Mouse (Mus musculus) hindbrain, embryonic 12.5 days (tissue): ENCODE results near the gene Cadm1. TPM values are rescaled to one million over a fixed set of nuclear protein-coding genes. Genes with fewer than 3 reads are reported as not detected.

Experiments used
- ATAC-seq: fragments of 200-750 bp; cut with Nextera tagmentation; 2 replicates; pipeline ENCODE4 v1.8.0; 2017; ENCODE audit warnings: moderate TSS enrichment; ENCODE audit not compliant: low FRiP score
- H3K27ac ChIP-seq: fragments of 300-500 bp; sonication (generic); 2 replicates; pipeline ENCODE4 v1.5.1; 2016; ENCODE audit warnings: mild to moderate bottlenecking
- H3K27me3 ChIP-seq: fragments of 300-500 bp; sonication (generic); 2 replicates; pipeline ENCODE4 v1.6.1; 2016; ENCODE audit warnings: mild to moderate bottlenecking
- H3K36me3 ChIP-seq: fragments of 300-500 bp; sonication (generic); 2 replicates; pipeline ENCODE4 v1.6.1; 2016; ENCODE audit warnings: mild to moderate bottlenecking
- H3K4me1 ChIP-seq: fragments of 300-500 bp; sonication (generic); 2 replicates; pipeline ENCODE4 v1.6.1; 2016
- H3K4me2 ChIP-seq: fragments of 300-500 bp; sonication (generic); replicated peaks from 2 replicates; pipeline ENCODE4 v1.6.1; 2016; ENCODE audit warnings: mild to moderate bottlenecking
- H3K4me3 ChIP-seq: fragments of 300-500 bp; sonication (generic); 2 replicates; pipeline ENCODE4 v1.5.1; 2016; ENCODE audit warnings: mild to moderate bottlenecking
- H3K9ac ChIP-seq: fragments of 300-500 bp; sonication (generic); 2 replicates; pipeline ENCODE4 v1.6.1; 2016; ENCODE audit warnings: mild to moderate bottlenecking, moderate library complexity
- H3K9me3 ChIP-seq: fragments of 300-500 bp; sonication (generic); replicated peaks from 2 replicates; pipeline ENCODE4 v1.6.1; 2016; ENCODE audit warnings: mild to moderate bottlenecking
- WGBS: fragments of 180-500 bp; shearing (Covaris S2); methylation state at CpG from one replicate; pipeline ENCODE4 v1.1.7; 2016; 5-methylcytosine and 5-hydroxymethylcytosine counted together
- polyA plus RNA-seq: library from polyadenylated mRNA; unstranded; fragments of >200 nt; fragmentation: Nextera tagmentation; extraction: Ambion mirVana; gene quantifications from 2 replicates; pipeline ENCODE4 v1.2.1, GENCODE M21; 2016

The Cadm1 gene
- polyA plus RNA-seq, 1 experiment from 2014 or later: 120 TPM

GRCm38 (mm10) chr9:47733780-47734451, 203.9 kb downstream of the Cadm1 start:
- no peak overlapping the region for H3K4me3 ChIP-seq
- no peak overlapping the region for H3K4me2 ChIP-seq
- peaks cover 21% of the 10 kb centered on the region for H3K4me1 ChIP-seq
- no peaks in the 10 kb centered on the region for H3K9me3 ChIP-seq
- H3K27me3 ChIP-seq: no peaks in the 10 kb centered on the region
- H3K9ac ChIP-seq: no peak overlapping the region
- no peaks in the 10 kb centered on the region for H3K36me3 ChIP-seq
- ATAC-seq: no peak
- 82% methylated on average over 13 of the region's 13 CpGs for WGBS
- no peak overlapping the region for H3K27ac ChIP-seq

DNA sequence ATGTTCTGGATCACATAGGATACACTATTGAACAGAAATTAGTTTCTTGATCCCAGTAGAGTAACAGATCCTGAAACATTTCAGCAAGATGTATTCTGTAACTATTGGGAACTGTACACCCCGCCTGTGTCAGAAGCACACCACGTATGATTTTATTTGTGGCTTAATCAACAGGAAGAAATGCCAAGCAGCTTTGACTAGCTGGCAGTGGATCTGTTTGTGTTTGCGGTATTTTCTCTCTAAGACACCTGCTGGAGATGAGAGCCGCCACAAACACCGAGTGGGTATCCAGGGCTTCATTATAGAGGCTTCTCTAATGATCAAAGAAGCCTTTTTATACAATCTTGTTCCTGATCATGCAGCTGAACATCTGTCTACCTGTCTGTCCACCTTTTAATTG, 204.9 kb downstream of the Cadm1 start:
- ATAC-seq: no peak

DNA sequence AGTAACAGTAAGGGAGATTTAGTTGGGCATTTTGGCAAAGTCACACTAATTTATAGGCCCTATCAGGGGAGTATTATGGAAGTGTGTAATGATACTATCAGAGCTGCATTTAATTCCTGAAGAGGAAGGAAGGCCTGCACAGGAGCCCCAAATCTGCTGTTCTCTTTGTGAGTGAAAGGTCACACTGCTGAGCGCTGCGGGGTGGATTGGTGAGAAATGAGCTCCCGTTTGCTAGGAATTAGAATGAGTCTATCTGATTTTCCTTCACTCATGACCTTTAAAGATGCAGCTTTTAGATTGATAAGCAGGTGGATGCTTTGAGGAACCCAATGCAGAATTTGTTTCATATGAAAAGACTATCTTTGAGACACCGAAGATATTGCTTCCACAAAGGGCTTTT, 208.8 kb downstream of the Cadm1 start:
- Histone ChIP-seq H3K4me2 (no peak overlapping the region), H3K27ac (peak overlapping the region; percentile 57; the same call in 1 of the 2 replicates), H3K4me1 (peaks cover 27% of the 10 kb centered on the region), H3K4me3 (no peak overlapping the region), H3K9ac (no peak overlapping the region), H3K9me3 (no peaks in the 10 kb centered on the region), H3K36me3 (no peaks in the 10 kb centered on the region), H3K27me3 (no peaks in the 10 kb centered on the region)
- ATAC-seq: no peak
- WGBS: 40% methylated on average over 4 of the region's 4 CpGs

More for the DNA sequence above, 204.9 kb downstream of the Cadm1 start:
- Histone ChIP-seq H3K4me1 (peaks cover 28% of the 10 kb centered on the region), H3K9me3 (no peaks in the 10 kb centered on the region), H3K4me3 (no peak overlapping the region), H3K9ac (no peak overlapping the region), H3K36me3 (no peaks in the 10 kb centered on the region), H3K4me2 (no peak overlapping the region), H3K27ac (no peak overlapping the region), H3K27me3 (no peaks in the 10 kb centered on the region)
- 89% methylated on average over 5 of the region's 5 CpGs for WGBS

- ATAC-seq: peak; percentile 73
- Histone ChIP-seq H3K9me3 (no peaks in the 10 kb centered on the region), H3K36me3 (no peaks in the 10 kb centered on the region), H3K4me2 (no peak overlapping the region), H3K27me3 (no peaks in the 10 kb centered on the region), H3K27ac (peak overlapping the region; percentile 57; the same call in 1 of the 2 replicates), H3K9ac (peak overlapping the region; percentile 18; the same call in 1 of the 2 replicates), H3K4me3 (no peak overlapping the region), H3K4me1 (peaks cover 28% of the 10 kb centered on the region)
- 15% methylated on average over 7 of the region's 7 CpGs for WGBS
These were observed 209.3 kb downstream of the Cadm1 start for GRCm38 (mm10) chr9:47739276-47739675.

GRCm38 (mm10) chr9:47741751-47742150, 211.8 kb downstream of the Cadm1 start:
- H3K36me3 ChIP-seq: no peaks in the 10 kb centered on the region
- no peak overlapping the region for H3K9ac ChIP-seq
- no peak overlapping the region for H3K4me3 ChIP-seq
- WGBS: 96% methylated on average over 3 of the region's 3 CpGs
- peaks cover 26% of the 10 kb centered on the region for H3K4me1 ChIP-seq
- no peaks in the 10 kb centered on the region for H3K9me3 ChIP-seq
- no peak overlapping the region for H3K4me2 ChIP-seq
- ATAC-seq: no peak
- H3K27ac ChIP-seq: no peak overlapping the region
- H3K27me3 ChIP-seq: no peaks in the 10 kb centered on the region

GRCm38 (mm10) chr9:47744916-47745315, 214.9 kb downstream of the Cadm1 start:
- Histone ChIP-seq H3K36me3 (no peaks in the 10 kb centered on the region), H3K9me3 (no peaks in the 10 kb centered on the region), H3K27ac (no peak overlapping the region), H3K4me1 (peaks cover 15% of the 10 kb centered on the region), H3K27me3 (no peaks in the 10 kb centered on the region), H3K9ac (no peak overlapping the region), H3K4me2 (no peak overlapping the region), H3K4me3 (no peak overlapping the region)
- WGBS: 62% methylated on average over 3 of the region's 3 CpGs
- no peak for ATAC-seq

DNA sequence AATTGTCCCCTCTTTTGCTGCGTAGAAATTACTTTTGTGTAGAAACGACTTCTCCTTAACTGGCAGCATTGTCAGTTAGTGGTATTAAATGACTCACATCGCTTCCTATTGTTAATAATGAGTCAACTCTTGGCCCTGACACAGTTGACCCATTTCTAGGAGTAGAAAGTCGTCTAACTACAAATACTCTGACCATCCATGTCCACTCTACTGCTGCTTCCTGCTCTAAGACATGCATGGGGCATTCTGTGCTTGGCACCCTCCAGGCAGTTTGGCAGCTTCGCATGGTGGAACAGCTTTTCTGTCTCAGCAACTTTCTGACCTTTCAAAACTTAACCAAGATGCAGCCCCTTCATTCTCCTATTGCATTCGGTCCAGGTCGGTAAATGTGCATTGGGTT, 215.7 kb downstream of the Cadm1 start:
- Histone ChIP-seq H3K9ac (no peak overlapping the region), H3K36me3 (no peaks in the 10 kb centered on the region), H3K9me3 (no peaks in the 10 kb centered on the region), H3K4me1 (peaks cover 15% of the 10 kb centered on the region), H3K27ac (no peak overlapping the region), H3K27me3 (no peaks in the 10 kb centered on the region), H3K4me3 (no peak overlapping the region), H3K4me2 (no peak overlapping the region)
- ATAC-seq: no peak
- 74% methylated on average over 7 of the region's 7 CpGs for WGBS

GRCm38 (mm10) chr9:47749160-47749559, 219.2 kb downstream of the Cadm1 start:
- no peak for ATAC-seq
- Histone ChIP-seq H3K4me1 (peaks cover 32% of the 10 kb centered on the region), H3K36me3 (no peaks in the 10 kb centered on the region), H3K4me2 (no peak overlapping the region), H3K9ac (no peak overlapping the region), H3K27me3 (no peaks in the 10 kb centered on the region), H3K9me3 (no peaks in the 10 kb centered on the region), H3K27ac (no peak overlapping the region), H3K4me3 (no peak overlapping the region)
- 77% methylated on average over 5 of the region's 5 CpGs for WGBS

DNA sequence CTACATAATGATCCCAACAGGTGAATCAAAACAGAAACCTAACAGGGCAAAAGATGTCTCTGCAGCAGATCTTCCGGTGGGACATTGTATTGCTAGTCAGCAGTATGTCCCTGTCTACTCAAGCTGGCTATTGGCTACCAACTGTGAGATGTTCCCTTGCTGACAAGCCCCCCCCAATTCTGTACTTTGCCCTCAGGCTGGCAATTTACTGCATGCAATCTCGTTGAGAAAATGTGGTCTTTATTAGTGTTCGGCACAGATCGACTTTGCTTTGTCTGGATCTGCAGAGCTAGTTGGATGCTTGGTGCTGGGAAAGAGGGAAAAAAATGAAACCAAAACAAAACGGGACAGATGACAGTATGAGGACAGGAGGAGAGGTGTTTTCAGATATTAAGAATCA, 222.5 kb downstream of the Cadm1 start:
- Histone ChIP-seq H3K4me2 (no peak overlapping the region), H3K27ac (peak overlapping the region; percentile 48), H3K4me1 (peaks cover 45% of the 10 kb centered on the region), H3K36me3 (no peaks in the 10 kb centered on the region), H3K27me3 (no peaks in the 10 kb centered on the region), H3K4me3 (no peak overlapping the region), H3K9me3 (no peaks in the 10 kb centered on the region), H3K9ac (no peak overlapping the region)
- no peak for ATAC-seq
- WGBS: 53% methylated on average over 5 of the region's 5 CpGs

DNA sequence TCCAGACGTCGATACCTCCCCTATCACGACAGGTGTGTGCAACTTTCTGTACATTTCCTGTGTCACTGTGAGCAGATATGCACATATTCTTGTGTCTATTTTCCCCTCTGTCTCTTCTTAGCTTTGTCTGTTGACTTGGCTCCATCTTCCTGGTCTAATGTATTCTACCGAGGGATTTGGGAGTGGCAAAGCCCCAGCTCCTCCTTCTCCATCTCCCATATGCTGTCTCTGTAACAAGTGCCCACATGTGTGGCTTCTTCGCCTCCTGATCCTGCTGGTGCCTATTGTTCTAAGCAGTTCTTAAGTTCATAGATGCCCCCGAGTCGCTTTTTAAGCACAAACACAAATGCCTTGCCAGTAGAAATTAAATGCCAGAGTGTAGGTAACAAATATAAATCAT, 223.2 kb downstream of the Cadm1 start:
- ATAC-seq: no peak
- 0 out of 2 replicates have a peak overlapping the region, but pooled peaks have one; percentile 48 for H3K27ac ChIP-seq
- H3K27me3 ChIP-seq: no peaks in the 10 kb centered on the region
- WGBS: 75% methylated on average over 7 of the region's 7 CpGs
- H3K36me3 ChIP-seq: no peaks in the 10 kb centered on the region
- no peak overlapping the region for H3K4me2 ChIP-seq
- H3K4me3 ChIP-seq: no peak overlapping the region
- H3K4me1 ChIP-seq: peaks cover 45% of the 10 kb centered on the region
- H3K9ac ChIP-seq: no peak overlapping the region
- no peaks in the 10 kb centered on the region for H3K9me3 ChIP-seq

- peaks cover 43% of the 10 kb centered on the region for H3K4me1 ChIP-seq
- no peak overlapping the region for H3K9ac ChIP-seq
- no peak overlapping the region for H3K4me3 ChIP-seq
- H3K27me3 ChIP-seq: no peaks in the 10 kb centered on the region
- H3K36me3 ChIP-seq: no peaks in the 10 kb centered on the region
- no peak overlapping the region for H3K4me2 ChIP-seq
- H3K27ac ChIP-seq: no peak overlapping the region
- WGBS: 69% methylated on average over 12 of the region's 12 CpGs
- H3K9me3 ChIP-seq: no peaks in the 10 kb centered on the region
- no peak for ATAC-seq
These were observed 225.1 kb downstream of the Cadm1 start for GRCm38 (mm10) chr9:47755119-47755518.

- no peak overlapping the region for H3K4me3 ChIP-seq
- 84% methylated on average over 2 of the region's 2 CpGs for WGBS
- no peak overlapping the region for H3K4me2 ChIP-seq
- no peak overlapping the region for H3K27ac ChIP-seq
- no peaks in the 10 kb centered on the region for H3K9me3 ChIP-seq
- ATAC-seq: no peak
- H3K9ac ChIP-seq: no peak overlapping the region
- no peaks in the 10 kb centered on the region for H3K27me3 ChIP-seq
- no peaks in the 10 kb centered on the region for H3K36me3 ChIP-seq
- peaks cover 51% of the 10 kb centered on the region for H3K4me1 ChIP-seq
These were observed 227.8 kb downstream of the Cadm1 start for GRCm38 (mm10) chr9:47757798-47758197.

- H3K9ac ChIP-seq: no peak overlapping the region
- no peak overlapping the region for H3K4me3 ChIP-seq
- H3K4me1 ChIP-seq: peaks cover 50% of the 10 kb centered on the region
- H3K36me3 ChIP-seq: no peaks in the 10 kb centered on the region
- no peaks in the 10 kb centered on the region for H3K27me3 ChIP-seq
- no peak for ATAC-seq
- H3K4me2 ChIP-seq: no peak overlapping the region
- WGBS: 82% methylated on average over 3 of the region's 3 CpGs
- no peaks in the 10 kb centered on the region for H3K9me3 ChIP-seq
- no peak overlapping the region for H3K27ac ChIP-seq
These were observed 228.3 kb downstream of the Cadm1 start for GRCm38 (mm10) chr9:47758320-47758719.
